Mouse (Mus musculus) limb, embryonic 13.5 days (tissue): ENCODE data around the gene B3galnt2. TPM values are rescaled to one million over a fixed set of nuclear protein-coding genes. Genes with fewer than 3 reads are reported as not detected.
A peak's percentile ranks its signal among the peaks of the same experiment; 100 is the strongest.

Experiments used
- ATAC-seq: fragments of 200-750 bp; cut with Nextera tagmentation; 2 replicates; pipeline ENCODE4 v1.8.0; 2017; ENCODE audit warnings: low read depth, moderate number of reproducible peaks, moderate TSS enrichment; ENCODE audit not compliant: low FRiP score
- H3K27ac ChIP-seq: fragments of 300-500 bp; sonication (generic); 2 replicates; pipeline ENCODE4 v1.5.1; 2015; ENCODE audit warnings: inconsistent platforms, mild to moderate bottlenecking, moderate library complexity
- H3K27me3 ChIP-seq: fragments of 300-500 bp; sonication (generic); 2 replicates; pipeline ENCODE4 v1.6.1; 2015; ENCODE audit warnings: mild to moderate bottlenecking, inconsistent platforms
- H3K36me3 ChIP-seq: fragments of 300-500 bp; sonication (generic); 2 replicates; pipeline ENCODE4 v1.6.1; 2015; ENCODE audit warnings: inconsistent platforms, mild to moderate bottlenecking, moderate library complexity
- H3K4me1 ChIP-seq: fragments of 300-500 bp; sonication (generic); 2 replicates; pipeline ENCODE4 v1.6.1; 2015; ENCODE audit warnings: inconsistent platforms
- H3K4me2 ChIP-seq: fragments of 300-500 bp; sonication (generic); replicated peaks from 2 replicates; pipeline ENCODE4 v1.6.1; 2015; ENCODE audit warnings: inconsistent platforms, mild to moderate bottlenecking, moderate library complexity
- H3K4me3 ChIP-seq: fragments of 300-500 bp; sonication (generic); 2 replicates; pipeline ENCODE4 v1.5.1; 2015; ENCODE audit warnings: moderate library complexity, mild to moderate bottlenecking, inconsistent platforms
- H3K9ac ChIP-seq: fragments of 300-500 bp; sonication (generic); 2 replicates; pipeline ENCODE4 v1.6.1; 2015; ENCODE audit warnings: mild to moderate bottlenecking, inconsistent platforms
- H3K9me3 ChIP-seq: fragments of 300-500 bp; sonication (generic); 2 replicates; pipeline ENCODE4 v1.6.1; 2016; ENCODE audit warnings: inconsistent platforms
- WGBS: fragments of 180-500 bp; shearing (Covaris S2); methylation state at CpG from one replicate; pipeline ENCODE4 v1.1.7; 2015; 5-methylcytosine and 5-hydroxymethylcytosine counted together
- polyA plus RNA-seq: library from polyadenylated mRNA; unstranded; fragments of >200 nt; fragmentation: Nextera tagmentation; extraction: Ambion mirVana; gene quantifications from 2 replicates; pipeline ENCODE4 v1.2.1, GENCODE M21; 2015

The B3galnt2 gene
- 37.2 and 45.5 TPM in 2 replicates for polyA plus RNA-seq

GRCm38 (mm10) chr13:13953874-13954832 lies at the start of gene B3galnt2:
Gene B3galnt2, plus strand, starts transcription at chr13:13954469.
- WGBS = under 1% methylated on average over 65 of the region's 78 CpGs
- H3K9me3 ChIP-seq = no peaks in the 10 kb centered on the region
- no peaks in the 10 kb centered on the region; the same call in 1 of the 2 replicates for H3K36me3 ChIP-seq
- peak within 1 kb of the TSS; percentile 78 for H3K4me2 ChIP-seq
- no peaks in the 10 kb centered on the region for H3K27me3 ChIP-seq
- peak within 1 kb of the TSS; percentile 88 for H3K27ac ChIP-seq
- H3K4me1 ChIP-seq = peaks cover 14% of the 10 kb centered on the region; the same call in 1 of the 2 replicates
- peak within 1 kb of the TSS; percentile 85 for H3K9ac ChIP-seq
- peak within 1 kb of the TSS; percentile 76 for H3K4me3 ChIP-seq
- ATAC-seq = peak; percentile 100

- H3K9ac ChIP-seq = no peak overlapping the region
- no peak for ATAC-seq
- WGBS = 18% methylated on average over 2 of the region's 2 CpGs
These were observed 42.9 kb upstream of the B3galnt2 start for GRCm38 (mm10) chr13:13911341-13911740.

GRCm38 (mm10) chr13:13919396-13919795 lies 34.9 kb upstream of the B3galnt2 start:
- no peaks in the 10 kb centered on the region for H3K9me3 ChIP-seq
- no peaks in the 10 kb centered on the region for H3K4me1 ChIP-seq
- no peak overlapping the region for H3K9ac ChIP-seq
- H3K4me3 ChIP-seq = no peak overlapping the region
- H3K4me2 ChIP-seq = no peak overlapping the region
- ATAC-seq = no peak
- 89% methylated on average over 3 of the region's 3 CpGs for WGBS
- H3K36me3 ChIP-seq = no peaks in the 10 kb centered on the region
- no peak overlapping the region for H3K27ac ChIP-seq
- H3K27me3 ChIP-seq = no peaks in the 10 kb centered on the region

More at GRCm38 (mm10) chr13:13911341-13911740, 42.9 kb upstream of the B3galnt2 start:
- Histone ChIP-seq H3K9me3 (no peaks in the 10 kb centered on the region), H3K27ac (no peak overlapping the region), H3K4me2 (no peak overlapping the region), H3K4me3 (no peak overlapping the region), H3K36me3 (no peaks in the 10 kb centered on the region), H3K4me1 (no peaks in the 10 kb centered on the region), H3K27me3 (no peaks in the 10 kb centered on the region)

- Histone ChIP-seq H3K27me3 (no peaks in the 10 kb centered on the region), H3K36me3 (no peaks in the 10 kb centered on the region), H3K9ac (no peak overlapping the region), H3K9me3 (no peaks in the 10 kb centered on the region), H3K4me3 (no peak overlapping the region), H3K4me2 (no peak overlapping the region), H3K4me1 (no peaks in the 10 kb centered on the region), H3K27ac (no peak overlapping the region)
- ATAC-seq = no peak
These were observed 31.7 kb upstream of the B3galnt2 start for GRCm38 (mm10) chr13:13922526-13922925.

GRCm38 (mm10) chr13:13929982-13930381 lies 24.3 kb upstream of the B3galnt2 start:
- Histone ChIP-seq H3K4me2 (no peak overlapping the region), H3K9ac (no peak overlapping the region), H3K4me3 (no peak overlapping the region), H3K9me3 (no peaks in the 10 kb centered on the region), H3K27ac (no peak overlapping the region), H3K36me3 (no peaks in the 10 kb centered on the region), H3K4me1 (no peaks in the 10 kb centered on the region), H3K27me3 (no peaks in the 10 kb centered on the region)
- no peak for ATAC-seq
- WGBS = 85% methylated on average over 2 of the region's 2 CpGs

- H3K9me3 ChIP-seq = no peaks in the 10 kb centered on the region
- H3K27ac ChIP-seq = peak overlapping the region; percentile 78
- H3K9ac ChIP-seq = peak overlapping the region; percentile 85
- ATAC-seq = no peak
- no peaks in the 10 kb centered on the region for H3K27me3 ChIP-seq
- H3K36me3 ChIP-seq = peaks cover 4% of the 10 kb centered on the region
- H3K4me2 ChIP-seq = peak overlapping the region; percentile 78
- H3K4me1 ChIP-seq = peaks cover 14% of the 10 kb centered on the region; the same call in 1 of the 2 replicates
- peak overlapping the region; percentile 76 for H3K4me3 ChIP-seq
- 0% methylated on average over 29 of the region's 29 CpGs for WGBS
These were observed 662 bp downstream of the B3galnt2 start for GRCm38 (mm10) chr13:13954931-13955330.

- Histone ChIP-seq H3K4me1 (peaks cover 14% of the 10 kb centered on the region; the same call in 1 of the 2 replicates), H3K36me3 (peaks cover 4% of the 10 kb centered on the region), H3K27me3 (no peaks in the 10 kb centered on the region), H3K27ac (no peak overlapping the region), H3K9me3 (no peaks in the 10 kb centered on the region), H3K4me3 (no peak overlapping the region), H3K4me2 (no peak overlapping the region), H3K9ac (no peak overlapping the region)
- WGBS = 79% methylated on average over 4 of the region's 4 CpGs
- no peak for ATAC-seq
These were observed 2.4 kb downstream of the B3galnt2 start for GRCm38 (mm10) chr13:13956686-13957085.

- Histone ChIP-seq H3K4me1 (peaks cover 9% of the 10 kb centered on the region; the same call in 1 of the 2 replicates), H3K4me2 (no peak overlapping the region), H3K36me3 (peaks cover 9% of the 10 kb centered on the region), H3K9me3 (no peaks in the 10 kb centered on the region), H3K27ac (no peak overlapping the region), H3K4me3 (no peak overlapping the region), H3K9ac (no peak overlapping the region), H3K27me3 (no peaks in the 10 kb centered on the region)
- WGBS = 89% methylated on average over 4 of the region's 4 CpGs
- no peak for ATAC-seq
These were observed 5.9 kb downstream of the B3galnt2 start for GRCm38 (mm10) chr13:13960211-13960610.

- Histone ChIP-seq H3K27ac (no peak overlapping the region), H3K36me3 (peaks cover 9% of the 10 kb centered on the region), H3K4me3 (no peak overlapping the region), H3K27me3 (no peaks in the 10 kb centered on the region), H3K4me1 (peaks cover under 1% of the 10 kb centered on the region; the same call in 1 of the 2 replicates), H3K4me2 (no peak overlapping the region), H3K9me3 (no peaks in the 10 kb centered on the region), H3K9ac (no peak overlapping the region)
- no peak for ATAC-seq
- 89% methylated on average over 4 of the region's 4 CpGs for WGBS
These were observed 6.8 kb downstream of the B3galnt2 start for GRCm38 (mm10) chr13:13961046-13961445.

GRCm38 (mm10) chr13:13965388-13965964 lies 11.2 kb downstream of the B3galnt2 start:
- 0 out of 2 replicates have a peak, but pooled peaks have one; percentile 19 for ATAC-seq

GRCm38 (mm10) chr13:13966172-13966571 lies 11.9 kb downstream of the B3galnt2 start:
- no peak overlapping the region for H3K4me2 ChIP-seq
- no peak overlapping the region for H3K4me3 ChIP-seq
- no peak overlapping the region for H3K9ac ChIP-seq
- no peak for ATAC-seq
- no peaks in the 10 kb centered on the region for H3K9me3 ChIP-seq
- no peak overlapping the region for H3K27ac ChIP-seq
- WGBS = 82% methylated on average over 4 of the region's 4 CpGs
- no peaks in the 10 kb centered on the region for H3K4me1 ChIP-seq
- no peaks in the 10 kb centered on the region for H3K27me3 ChIP-seq
- peaks cover 26% of the 10 kb centered on the region for H3K36me3 ChIP-seq

More at GRCm38 (mm10) chr13:13965388-13965964, 11.2 kb downstream of the B3galnt2 start:
- Histone ChIP-seq H3K4me2 (no peak overlapping the region), H3K27ac (no peak overlapping the region), H3K4me1 (no peaks in the 10 kb centered on the region), H3K4me3 (no peak overlapping the region), H3K9ac (no peak overlapping the region), H3K27me3 (no peaks in the 10 kb centered on the region), H3K9me3 (no peaks in the 10 kb centered on the region), H3K36me3 (peaks cover 21% of the 10 kb centered on the region)
- WGBS = 80% methylated on average over 19 of the region's 19 CpGs

- no peaks in the 10 kb centered on the region for H3K4me1 ChIP-seq
- no peak overlapping the region for H3K27ac ChIP-seq
- no peaks in the 10 kb centered on the region for H3K27me3 ChIP-seq
- no peak overlapping the region for H3K9ac ChIP-seq
- peaks cover 32% of the 10 kb centered on the region for H3K36me3 ChIP-seq
- no peaks in the 10 kb centered on the region for H3K9me3 ChIP-seq
- H3K4me2 ChIP-seq = no peak overlapping the region
- 80% methylated on average over 4 of the region's 4 CpGs for WGBS
- ATAC-seq = peak; percentile 51; the same call in 1 of the 2 replicates
- H3K4me3 ChIP-seq = no peak overlapping the region
These were observed 14.4 kb downstream of the B3galnt2 start for GRCm38 (mm10) chr13:13968629-13969111.
